Mouse (Mus musculus): ENCODE measurements around the gene 5330417C22Rik.
A peak's percentile ranks its signal among the peaks of the same experiment; 100 is the strongest.
"Not testable (repeated sequence)": the region's sequence is repeated elsewhere in the genome, so short reads cannot be mapped to it uniquely, and the experiment has no call there.

5330417C22Rik gene

DNA sequence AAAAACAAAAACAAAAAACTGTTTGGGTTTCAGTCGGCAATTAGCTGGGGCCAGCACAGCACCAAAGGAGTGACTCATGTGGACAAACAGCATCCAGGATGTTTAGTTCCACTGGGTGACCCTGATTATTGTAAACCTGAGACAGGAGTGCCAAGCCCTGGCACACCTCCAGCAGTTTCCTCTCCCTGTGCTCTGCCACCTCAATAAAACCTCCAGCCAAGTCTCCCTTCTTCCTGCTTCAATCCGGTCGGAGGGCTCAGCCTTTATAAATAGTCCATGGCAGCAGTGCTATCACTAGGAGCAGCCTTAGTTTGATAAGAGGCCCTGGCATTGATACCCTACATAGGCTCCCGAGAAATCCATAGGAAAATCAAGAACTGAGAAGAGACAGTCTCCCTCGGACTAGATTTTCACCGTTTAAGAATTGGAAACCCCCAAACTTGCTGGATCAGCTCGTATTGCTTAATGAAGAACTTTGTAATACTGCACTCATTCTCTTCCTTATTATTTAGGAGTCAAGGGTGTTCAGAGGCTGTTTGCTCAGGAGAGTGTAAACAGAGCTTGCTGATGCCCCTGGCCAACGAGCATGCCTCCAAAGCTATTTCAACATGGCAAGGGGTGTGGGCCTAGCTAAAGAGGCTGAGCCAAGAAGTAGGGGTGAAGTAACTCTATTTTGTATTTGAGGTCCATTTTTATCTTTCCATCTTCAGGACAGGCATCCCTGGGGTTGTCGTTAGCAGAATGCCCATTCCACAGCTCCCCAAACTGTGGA, 3.0 kb downstream of the 5330417C22Rik start:
- no peak for DNase-seq (ENCODE audit: low spot score in 2 of 2)

DNA sequence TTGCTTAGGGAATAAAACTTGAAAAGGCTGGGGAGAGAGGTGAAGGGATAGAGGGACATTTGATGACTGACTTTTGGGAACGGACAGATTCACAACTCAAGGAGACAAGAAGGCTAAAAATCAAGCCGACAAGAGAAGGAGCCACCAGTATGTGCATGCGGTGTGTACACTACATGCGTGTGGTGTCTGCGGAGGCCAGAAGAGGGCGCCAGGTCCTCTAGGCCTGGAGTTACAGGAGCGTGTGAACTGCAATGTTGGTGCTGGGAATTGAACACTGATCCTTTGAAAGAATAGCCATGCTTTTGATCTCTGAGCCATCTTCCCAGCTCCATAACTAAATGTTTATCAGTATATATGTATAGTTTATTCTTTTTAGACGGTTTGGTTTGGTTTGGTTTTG, 7.8 kb downstream of the 5330417C22Rik start:
- no peak for DNase-seq (ENCODE audit: low spot score in 2 of 2)

DNA sequence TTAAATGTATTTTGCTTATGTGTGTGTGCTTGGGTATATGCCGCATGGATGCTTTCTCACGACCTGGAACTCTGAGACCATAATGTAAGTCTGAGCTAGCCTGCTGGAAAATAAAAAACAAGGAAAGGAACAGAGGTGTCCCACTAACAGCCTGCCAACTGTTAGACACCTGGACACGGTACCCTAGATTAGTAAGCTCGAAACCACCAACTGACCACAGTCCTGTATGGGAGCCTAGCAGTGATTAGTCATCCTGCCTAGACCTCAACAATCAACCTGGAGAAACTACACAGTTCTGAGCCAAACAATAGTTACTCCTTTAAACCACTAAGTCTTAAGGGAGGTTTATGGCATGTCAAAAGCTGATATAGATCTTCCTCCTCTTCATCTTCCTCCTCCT, 12.9 kb downstream of the 5330417C22Rik start:
- DNase-seq (ENCODE audit: low spot score in 2 of 2): no peak

DNA sequence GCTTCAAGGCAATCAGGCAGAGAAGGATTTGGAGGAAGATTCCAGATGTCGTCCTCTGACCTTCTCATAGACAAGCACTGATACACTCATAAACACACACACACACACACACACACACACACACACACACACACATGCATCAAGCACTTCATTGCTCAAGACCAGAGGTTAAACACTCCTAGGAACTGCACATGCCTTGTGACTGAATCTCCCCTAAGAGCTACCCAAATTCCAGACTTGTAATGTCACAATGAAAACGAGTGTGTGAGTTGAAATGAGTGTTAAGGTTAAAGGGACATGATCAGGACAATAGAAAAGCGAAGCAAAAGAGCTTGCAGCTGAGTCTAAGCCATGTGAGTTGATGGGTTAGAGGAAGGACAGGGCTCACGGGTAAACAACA, 18.1 kb downstream of the 5330417C22Rik start:
- no peak for DNase-seq (ENCODE audit: low spot score in 2 of 2)

DNA sequence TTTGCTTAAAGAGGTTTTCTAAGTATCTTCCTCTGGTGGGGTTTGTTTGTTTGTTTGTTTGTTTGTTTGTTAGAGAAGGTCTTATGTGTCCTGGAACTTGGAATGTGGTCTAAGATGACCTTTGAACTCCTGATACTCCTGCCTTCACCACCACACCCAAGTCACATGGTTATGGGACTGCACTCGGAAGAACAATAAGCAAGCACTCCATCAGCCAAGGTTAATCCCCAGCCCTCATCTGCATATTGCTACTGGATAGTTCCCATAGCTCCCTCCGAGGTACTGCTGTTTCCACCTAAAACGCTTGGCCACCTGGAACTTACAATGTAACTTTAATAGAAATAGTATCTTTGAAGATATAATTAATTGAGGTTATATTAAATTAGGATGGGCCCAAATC, 22.9 kb downstream of the 5330417C22Rik start:
- no peak for DNase-seq (ENCODE audit: low spot score in 2 of 2)

DNA sequence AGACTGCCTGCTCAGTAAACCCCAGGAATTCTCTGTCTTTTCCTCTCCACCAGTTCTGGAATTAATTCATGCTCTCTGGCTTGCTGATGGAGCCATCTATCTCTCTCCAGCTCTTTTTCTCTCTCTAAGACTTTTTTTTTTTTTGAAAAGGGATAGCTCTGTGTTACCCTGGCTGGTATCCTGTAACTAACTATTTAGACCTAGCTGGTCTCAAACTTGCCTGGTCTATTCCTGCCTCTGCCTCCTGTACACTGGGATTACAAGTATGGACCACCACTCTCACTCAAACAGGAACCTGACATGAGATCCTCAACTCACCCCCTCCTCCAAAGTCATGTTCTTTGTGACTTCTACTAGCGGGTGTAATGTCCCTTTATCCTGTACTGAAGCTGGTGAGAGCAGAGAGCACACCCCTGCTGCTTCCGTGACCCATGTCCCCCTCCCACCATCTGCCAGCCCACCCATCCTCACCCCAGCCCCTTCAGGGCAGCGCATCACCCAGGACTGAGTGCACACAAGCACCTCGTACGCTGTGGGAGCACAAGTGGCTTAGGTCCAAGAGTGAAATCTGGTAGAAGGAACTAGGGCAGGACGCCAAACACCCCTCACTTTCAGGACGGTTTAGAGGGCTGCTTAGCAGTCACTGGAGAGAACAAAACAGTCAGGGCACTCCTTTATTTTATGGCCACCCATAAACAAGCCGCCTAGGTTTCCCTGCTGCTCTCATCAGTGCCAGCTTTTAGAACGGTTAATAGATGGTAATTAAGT, 25.4 kb downstream of the 5330417C22Rik start:
- no peak for DNase-seq (ENCODE audit: low spot score in 2 of 2)

DNA sequence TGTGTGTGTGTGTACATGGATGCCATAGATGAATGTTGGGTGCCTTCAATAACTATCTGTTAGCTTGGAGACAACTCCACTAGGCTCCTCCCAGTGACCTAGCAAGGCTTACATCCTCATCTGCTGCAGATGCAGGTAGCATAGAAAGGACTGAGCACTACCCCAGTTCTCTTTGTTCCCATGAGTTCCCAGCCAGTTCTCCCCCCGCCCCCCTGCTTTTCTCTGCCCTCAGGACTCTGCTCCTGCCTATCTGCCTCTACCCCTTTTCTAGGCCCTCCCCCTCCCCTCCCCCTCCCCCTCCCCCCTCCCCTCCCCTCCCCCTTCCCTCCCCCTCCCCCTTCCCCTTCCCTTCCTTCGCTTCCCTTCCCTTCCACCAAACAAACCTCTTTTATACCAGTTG, 26.2 kb downstream of the 5330417C22Rik start:
- DNase-seq (ENCODE audit: low spot score in 2 of 2): no peak

DNA sequence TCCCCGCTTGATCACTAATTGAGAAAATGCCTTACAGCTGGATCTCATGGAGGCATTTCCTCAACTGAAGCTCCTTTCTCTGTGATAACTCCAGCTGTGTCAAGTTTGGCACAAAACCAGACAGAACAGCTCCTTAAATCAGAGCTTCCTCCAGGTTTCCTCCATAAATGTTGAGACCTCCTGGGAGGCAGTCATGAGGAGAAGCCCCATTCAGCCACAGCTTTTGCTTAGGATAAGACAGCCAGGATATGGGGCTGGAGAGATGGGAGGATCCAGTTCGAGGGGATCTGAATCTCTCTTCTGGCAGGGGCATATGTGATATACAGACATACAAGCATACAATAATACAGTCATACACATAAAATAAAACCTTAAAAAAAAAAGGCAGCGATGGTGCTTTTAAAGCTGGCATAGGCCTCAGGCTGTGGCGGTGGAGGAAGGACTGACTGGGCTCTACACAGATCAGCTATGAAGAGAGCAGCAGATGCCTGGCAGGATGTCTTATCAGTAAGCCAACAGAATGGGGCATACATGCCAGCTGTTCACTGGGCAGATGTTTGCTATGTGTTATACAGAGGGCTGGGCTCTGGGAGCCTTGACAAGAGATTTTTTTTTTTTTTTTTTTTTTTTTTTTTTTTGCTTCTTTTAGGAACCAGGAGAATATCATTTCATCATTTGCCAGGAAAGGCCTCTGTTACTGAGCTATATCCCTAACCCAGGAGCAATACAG, 27.4 kb downstream of the 5330417C22Rik start:
- peak; percentile 31 to 70 for DNase-seq (ENCODE audit: low spot score in 2 of 2)

DNA sequence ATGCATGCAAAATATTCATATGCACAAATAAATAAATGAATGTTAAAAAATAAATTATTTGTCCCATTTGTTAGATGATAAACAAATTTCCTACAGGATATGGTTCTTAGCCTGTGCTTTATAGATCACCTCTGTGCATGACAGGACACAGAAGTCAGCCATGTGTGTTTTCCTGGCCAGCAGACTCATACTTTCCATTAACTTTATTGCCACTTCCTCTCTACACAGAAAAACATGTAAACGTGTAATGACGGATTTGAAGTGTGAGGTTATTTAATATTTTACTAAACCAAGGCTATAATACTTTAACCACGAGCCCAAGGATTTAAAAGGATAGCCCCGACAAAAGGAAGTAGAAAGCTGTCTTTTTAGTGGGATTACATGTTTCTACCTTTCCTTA, 32.4 kb downstream of the 5330417C22Rik start:
- DNase-seq (ENCODE audit: low spot score in 2 of 2): no peak

DNA sequence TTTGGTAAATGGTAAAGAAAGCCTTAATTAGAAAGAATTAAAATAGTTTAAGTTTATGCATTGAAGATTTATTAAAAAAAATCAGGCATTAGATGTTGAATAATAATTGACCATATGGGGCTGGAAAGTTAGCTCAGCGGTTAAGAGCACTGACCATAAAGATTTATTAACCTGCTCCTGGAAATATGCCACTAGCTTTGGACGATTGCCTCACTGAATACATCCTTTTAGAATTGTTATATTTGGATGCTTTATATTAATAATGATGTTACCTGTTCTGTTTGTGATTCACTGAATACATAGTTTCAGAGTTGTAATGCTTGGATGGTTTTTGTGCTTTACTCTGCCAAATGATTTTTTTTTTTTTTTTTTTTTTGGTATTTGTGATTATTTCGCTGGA, 34.9 kb downstream of the 5330417C22Rik start:
- DNase-seq (ENCODE audit: low spot score in 2 of 2): not testable (repeated sequence)

DNA sequence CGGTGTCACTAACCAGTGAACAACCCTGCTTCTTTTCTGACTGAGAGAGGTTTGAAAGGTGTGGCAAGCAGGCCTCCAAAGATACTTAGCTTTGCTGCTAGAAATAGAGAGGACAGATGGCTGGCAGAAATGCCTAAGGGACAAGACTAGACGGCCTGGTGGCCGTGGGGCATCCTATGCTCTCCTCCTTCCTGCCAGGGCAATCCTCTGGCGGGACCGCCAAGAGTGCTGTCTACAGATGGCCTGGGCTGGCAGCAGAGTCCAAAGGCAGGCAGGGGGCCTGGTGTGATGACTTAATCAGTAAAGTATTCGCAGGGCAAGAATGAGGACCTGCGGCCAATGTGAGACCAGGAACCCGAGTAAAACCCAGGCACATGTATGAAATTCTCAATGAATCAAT, 36.5 kb downstream of the 5330417C22Rik start:
- DNase-seq (ENCODE audit: low spot score in 2 of 2): no peak

DNA sequence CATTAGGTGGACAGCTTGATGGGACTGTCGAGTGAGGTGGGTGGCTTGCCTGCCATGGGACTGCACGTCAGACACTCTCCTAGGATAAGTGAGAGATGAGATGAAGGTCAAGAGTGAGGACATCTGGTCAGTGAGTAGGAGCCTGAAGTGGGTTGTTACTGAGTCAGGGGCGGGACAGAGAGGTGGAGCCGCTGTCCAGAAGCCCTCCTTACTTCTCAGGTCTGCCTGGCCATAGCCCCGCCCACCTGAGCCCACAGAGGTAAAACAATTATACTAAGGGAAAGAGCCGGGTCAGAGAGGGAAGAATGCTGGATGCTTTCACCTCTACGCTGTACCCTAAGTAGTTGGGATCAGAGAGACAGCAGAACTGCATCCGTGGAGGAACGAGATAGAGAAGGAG, 38.7 kb downstream of the 5330417C22Rik start:
- DNase-seq (ENCODE audit: low spot score in 2 of 2): no peak

DNA sequence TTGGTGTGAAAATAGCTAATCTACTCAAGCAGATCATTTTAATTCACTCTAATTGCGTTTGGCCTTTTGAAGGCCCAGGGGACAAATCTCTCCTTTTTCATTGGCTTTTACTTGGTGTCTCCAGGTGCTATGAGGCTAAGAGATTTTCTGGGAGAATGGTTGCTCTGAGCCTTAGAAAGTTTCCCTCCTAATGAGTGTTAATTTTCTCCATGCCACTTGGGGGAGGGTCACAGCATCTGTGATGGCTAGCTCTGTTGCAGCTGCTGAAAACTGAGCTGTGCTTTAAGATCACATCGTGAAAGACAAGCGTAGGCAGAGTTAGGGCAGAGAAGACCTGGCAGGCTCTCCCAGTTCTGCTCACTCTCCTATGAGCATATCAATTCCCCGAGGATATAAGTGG, 40.9 kb downstream of the 5330417C22Rik start:
- DNase-seq (ENCODE audit: low spot score in 2 of 2): no peak

DNA sequence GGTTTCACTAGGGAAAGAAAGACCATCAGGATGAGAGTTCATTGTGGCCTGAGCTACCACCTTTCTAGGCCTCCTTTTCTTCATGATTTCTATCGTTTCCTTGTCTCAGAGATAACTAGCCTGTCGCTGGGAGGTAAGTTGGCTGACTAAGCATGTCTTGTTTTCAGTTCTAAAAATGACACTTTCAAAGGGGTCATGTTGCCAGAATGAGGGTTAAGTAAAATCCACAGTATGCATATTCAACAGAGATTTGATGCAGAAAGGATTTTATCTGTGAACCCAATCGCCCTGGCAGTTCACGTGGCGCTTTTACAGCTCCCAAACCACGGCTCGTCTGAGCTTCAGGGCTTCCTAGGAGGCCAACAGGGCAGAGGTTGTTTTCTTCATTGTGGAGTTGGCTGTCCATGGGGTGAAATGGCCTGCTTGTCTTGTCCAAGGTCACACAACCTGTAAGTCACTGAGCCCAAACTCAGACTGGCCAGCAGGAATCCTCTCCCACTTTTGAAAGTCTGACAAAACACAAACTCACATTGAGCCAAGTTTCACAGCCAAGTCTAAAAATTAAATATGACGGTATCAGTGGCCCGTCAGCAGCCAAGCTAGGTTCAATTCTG, 41.4 kb downstream of the 5330417C22Rik start:
- DNase-seq (ENCODE audit: low spot score in 2 of 2): no peak

DNA sequence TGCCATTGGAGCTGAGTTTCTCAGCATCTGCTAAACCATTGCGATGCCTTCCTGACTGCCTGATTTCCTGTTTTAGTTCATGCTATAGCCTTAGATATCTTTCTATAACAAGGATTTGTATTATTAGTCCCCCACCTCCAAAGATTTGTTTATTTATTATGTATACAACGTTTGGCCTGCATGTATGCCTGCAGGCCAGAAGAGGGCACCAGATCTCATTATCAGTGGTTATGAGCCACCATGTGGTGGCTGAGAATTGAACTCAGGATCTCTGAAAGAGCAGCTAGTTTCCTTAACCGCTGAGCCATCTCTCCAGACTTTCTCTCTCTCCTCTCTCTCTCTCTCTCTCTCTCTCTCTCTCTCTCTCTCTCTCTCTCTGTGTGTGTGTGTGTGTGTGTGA, 46.4 kb downstream of the 5330417C22Rik start:
- DNase-seq (ENCODE audit: low spot score in 2 of 2): peak in 1 of 2 experiments; percentile 25

DNA sequence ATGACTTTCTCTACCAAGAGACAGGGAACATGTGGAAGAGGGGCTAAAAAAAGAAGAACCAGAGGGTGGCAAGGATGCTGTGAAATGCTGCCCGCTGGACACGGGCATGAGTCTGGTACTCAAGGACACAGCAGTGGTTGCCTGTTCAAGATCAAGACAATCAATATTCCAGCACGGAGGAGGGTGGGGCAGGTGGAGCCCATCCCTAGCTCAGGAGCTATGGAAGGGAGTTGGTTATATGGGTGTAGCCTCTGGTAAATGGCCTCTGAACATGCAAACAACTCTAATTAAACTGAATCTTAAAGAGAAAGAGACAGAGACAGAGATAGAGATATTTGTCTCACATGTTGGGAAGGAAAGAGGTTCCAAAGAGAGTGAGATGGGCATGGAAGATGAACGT, 51.6 kb downstream of the 5330417C22Rik start:
- no peak for DNase-seq (ENCODE audit: low spot score in 2 of 2)

DNA sequence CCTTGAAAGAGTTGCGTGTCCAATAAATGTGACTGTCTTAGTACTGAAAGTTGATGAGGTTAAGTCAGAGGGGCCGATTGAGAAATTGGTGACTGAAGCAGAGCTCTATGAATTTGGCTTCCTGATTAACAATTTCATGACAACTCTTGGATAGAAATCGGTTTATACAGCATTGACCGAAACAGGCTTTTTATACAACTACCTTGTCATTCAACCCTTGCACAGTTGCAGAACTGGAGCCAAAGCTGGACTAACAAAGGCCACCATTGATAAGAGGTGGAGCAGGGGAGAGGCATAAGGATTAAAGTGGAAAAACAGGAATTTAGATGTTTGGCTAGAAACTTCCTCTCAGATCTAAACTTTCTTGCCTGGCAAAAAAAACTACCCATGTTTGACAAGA, 57.5 kb downstream of the 5330417C22Rik start:
- no peak for DNase-seq (ENCODE audit: low spot score in 2 of 2)

DNA sequence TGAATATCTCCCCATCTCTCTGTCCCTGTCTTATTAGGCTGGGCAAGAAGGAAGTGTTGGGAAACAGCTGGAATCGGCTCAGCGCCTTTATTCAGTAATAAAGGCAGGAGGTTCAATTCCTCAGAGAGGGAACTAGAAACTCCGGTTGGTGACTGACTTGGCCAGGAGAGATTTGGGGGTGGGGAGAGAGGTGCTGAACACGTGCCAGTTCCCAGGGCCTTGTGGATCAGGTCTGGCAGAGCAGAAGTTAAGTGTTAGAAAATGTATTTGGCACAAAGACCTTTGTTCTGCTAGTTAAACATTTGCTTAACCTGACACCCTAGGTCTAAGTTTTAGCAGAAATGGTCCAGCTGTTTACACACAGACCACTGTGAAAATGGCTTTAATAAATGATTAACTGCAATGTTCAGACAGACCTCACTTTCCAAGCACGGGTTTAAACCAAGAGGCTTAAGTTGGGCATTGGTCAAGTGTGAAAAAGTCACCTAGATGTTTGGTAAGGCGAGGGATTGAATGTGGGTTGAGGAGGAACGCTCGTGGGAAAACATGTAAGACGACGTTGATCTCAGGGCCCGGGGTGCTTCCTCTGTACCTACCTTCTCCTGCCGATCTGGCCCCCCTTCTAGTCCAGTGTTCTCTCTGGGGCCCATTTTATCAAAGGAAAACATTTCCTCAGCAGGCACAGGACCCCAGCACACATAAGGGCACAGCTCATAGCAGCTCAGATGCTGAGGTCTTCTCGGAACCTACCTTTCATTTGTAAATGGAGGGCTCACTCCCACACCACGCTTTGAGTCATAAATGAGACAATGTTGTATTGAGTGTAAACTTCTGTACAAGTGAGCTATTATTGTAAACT, 59.3 kb downstream of the 5330417C22Rik start:
- no peak for DNase-seq (ENCODE audit: low spot score in 2 of 2)

DNA sequence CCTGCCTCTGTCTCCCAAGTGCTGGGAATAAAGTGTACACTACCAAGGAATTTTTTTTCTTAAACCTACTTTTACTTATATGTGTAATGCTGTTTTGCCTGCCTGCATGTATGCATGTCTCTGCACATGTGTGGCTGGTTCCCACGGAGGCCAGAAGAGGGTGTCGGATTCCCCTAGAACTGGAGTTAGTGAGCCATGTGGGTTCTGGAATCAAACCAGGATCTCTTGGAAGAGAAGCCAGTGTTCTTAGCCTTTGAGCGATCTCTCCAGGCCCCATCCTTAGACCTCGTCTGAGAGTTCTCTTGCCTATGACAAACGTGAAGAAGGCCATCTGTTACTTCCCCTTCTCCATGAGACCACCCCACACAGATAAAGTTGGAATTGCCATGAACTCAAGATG, 60.8 kb downstream of the 5330417C22Rik start:
- no peak for DNase-seq (ENCODE audit: low spot score in 2 of 2)

DNA sequence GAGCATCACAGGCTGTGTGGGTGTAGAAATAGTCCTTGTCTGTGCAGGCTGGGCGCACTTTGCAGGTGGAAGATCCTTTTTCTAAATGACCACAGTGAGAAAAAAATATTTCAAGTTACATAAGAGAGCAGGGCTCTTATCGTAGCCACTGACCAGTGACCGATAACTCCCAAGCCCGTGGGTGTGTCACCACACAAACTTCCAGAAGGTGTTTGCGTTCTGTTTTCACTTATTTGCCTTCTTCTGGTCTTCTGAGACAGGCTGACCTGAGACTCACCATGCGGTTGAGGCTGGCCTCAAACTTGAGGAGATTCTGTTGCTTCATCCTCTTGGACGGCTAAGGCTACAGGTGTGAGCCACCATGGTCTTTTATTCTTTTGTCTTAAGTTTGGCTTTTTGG, 61.4 kb downstream of the 5330417C22Rik start:
- no peak for DNase-seq (ENCODE audit: low spot score in 2 of 2)

DNA sequence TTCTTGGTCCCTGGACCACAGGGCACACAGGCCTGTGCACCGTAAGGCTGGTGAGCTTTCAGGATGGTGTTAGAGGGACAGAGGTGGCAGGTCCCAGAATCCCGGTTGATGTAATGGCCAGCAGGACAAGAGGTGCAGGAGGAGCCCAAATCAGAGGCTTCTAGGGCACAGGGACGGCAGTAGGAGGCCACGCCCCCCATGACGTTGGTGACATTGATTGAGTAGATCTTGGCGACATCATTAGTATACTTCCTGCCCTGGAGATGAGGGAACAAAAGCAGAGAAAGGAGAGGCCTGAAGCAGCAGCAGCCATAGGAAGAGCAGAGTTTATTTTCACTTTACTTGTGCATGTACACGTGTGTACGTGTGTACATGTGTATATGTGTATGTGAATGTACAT, 68.6 kb downstream of the 5330417C22Rik start:
- DNase-seq (ENCODE audit: low spot score in 2 of 2): peak in 1 of 2 experiments; percentile 30
